Mouse (Mus musculus) right cerebral cortex, postnatal 14 days (tissue): ENCODE measurements around the gene Ticam1.

ENCODE experiments used
- DNase-seq: peaks from one replicate; pipeline ENCODE4 v3.0.0; 2022

Ticam1 gene

DNA sequence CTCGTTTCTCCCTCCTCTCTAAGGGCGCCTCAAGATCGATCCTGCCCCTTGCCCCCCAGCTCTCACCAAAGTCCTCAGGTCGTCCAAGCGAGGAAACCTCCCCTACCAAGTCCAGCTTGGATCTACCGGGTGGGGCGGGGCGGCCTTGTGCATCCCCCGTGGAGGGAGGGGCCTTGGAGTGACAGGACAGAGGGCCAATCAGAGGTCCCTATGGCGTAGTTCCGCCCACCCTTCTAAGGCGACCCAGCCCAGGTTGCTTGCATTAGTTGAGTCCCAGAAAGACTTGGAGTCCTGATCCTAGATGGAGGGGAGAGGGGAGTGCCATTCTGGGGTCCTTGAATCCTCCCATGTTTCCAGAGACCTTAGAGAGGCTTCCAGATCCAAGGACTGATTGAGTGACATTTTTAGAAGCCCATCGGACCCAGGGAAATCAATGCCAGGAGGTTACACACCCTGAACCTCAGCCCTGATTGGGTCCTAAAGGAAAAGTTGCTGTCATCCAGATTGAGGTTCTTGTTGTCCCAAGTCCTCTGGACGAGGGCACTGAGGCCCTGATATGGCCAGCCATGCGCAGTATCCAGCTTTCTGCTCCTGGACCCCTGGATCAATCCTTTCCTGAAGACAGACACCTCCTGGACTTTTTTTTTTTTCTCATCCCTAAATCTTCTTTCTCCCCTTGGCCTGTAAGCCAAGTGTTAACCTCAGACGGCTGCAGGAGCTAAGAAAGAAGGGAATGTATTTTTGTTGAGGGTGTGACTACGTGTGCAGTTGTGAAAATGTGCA is 14.0 kb upstream of the Ticam1 start:
- peak; percentile 70 for DNase-seq

DNA sequence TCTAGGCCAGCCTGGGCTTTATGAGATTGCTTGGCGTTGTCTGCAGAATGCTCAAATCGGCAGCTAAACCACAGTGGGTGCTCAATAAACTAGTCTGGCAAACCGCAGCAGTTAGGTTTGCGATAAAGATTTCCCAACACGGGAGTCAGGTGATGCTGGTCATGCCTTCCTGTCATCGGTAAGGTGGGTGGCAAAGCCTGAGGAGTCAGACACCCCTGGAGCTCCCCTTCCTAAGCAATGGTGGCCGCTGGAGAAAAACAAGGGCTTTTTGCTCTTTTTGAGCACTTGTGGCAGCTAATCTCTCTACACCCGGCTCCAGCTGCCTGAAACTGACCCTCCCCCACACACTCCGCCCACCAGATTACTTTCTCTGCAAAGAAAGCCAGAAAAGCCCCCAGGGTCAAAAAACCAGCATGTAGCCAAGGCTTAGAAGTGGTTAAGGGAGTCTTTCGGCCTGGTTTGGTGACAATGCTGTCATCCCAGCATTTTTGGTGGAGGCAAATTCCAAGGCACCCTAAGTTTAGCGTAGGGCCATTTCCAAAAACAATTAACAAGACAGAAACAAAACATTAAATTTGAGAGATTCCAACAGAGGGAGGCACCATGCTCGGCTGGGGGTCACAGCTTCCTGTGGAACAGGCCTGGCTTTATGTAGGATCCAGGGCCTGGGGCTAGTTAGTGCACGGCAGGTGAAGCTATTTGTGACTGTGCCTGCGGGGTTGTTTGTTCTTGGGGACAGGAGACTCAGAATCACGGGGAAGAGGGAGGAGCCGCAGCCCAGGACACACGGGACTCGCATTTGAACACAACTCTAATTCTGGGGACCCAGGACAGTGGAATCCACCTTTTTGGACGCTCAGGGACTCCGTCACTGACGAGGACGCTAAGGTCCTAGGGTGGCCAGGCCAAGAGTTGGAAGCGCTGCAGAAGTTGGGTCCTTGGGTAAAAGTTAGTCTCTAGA is 13.1 kb upstream of the Ticam1 start:
- no peak for DNase-seq

DNA sequence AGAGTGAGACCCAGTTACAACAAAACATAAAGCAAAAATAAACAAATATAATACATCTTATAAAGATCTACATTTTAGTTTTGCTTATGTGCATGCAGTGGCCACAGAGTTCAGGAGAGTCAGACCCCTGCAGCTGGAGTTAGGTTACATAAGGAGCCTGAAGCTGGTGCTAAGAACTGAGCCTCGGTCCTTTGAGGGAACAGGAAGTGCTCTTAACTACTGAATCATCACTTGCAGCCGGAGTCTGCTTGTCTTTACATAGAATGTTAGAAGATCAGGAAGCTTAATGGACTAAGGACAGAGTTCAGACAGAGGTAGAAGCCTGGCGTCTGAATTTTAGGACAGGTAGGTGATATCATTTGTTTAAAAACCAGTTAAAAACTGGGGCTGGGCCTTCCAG is 12.3 kb upstream of the Ticam1 start:
- no peak for DNase-seq

DNA sequence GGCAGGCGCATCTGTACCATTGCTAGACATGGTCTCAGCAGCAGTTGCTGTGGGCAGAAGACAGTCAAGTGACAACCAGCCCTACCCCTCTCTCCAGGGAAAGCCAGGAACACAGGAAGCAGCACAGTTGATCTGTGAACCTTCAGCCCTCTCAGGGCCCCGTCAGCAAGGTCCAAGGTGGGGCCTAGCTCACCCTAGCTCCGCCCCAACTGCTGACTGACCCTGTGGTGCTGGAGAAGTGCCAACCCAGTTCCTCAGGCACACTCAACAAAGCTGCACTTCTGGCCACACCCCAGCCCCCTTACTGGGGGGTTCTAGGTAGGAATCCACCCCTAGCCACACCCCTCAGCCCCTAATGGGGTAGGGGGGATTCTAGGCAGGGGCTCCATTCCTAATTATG is 11.2 kb upstream of the Ticam1 start:
- DNase-seq = no peak

- DNase-seq = no peak
Observed at GRCm38 (mm10) chr17:56285995-56286394, 9.4 kb upstream of the Ticam1 start.

- DNase-seq = peak; percentile 55
Observed at GRCm38 (mm10) chr17:56283316-56283715, 6.7 kb upstream of the Ticam1 start.

DNA sequence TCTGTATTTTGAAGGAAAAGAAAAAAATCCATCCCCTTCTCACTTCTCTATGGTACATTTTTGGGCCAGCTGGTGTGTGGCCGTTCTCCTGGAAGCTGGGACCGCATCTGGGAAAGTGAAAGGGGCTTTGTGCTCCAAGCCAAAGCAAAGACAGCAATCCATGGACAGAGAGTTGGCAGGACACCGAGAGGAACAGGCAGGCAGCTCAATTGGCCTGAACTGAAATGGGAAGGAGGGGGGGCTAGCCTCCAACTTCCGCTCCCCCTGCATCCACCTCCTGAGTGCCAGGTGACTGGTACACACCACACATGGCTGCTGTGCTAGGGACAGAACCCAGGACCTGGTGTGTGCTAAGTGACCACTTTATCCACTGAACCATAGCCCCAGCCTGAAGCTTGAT is 6.2 kb upstream of the Ticam1 start:
- no peak for DNase-seq

GRCm38 (mm10) chr17:56281193-56281592 is 4.6 kb upstream of the Ticam1 start:
- DNase-seq = no peak

GRCm38 (mm10) chr17:56279481-56280155 is 3.0 kb upstream of the Ticam1 start:
- no peak for DNase-seq

- no peak for DNase-seq
Observed at GRCm38 (mm10) chr17:56278340-56278739, 1.8 kb upstream of the Ticam1 start.

DNA sequence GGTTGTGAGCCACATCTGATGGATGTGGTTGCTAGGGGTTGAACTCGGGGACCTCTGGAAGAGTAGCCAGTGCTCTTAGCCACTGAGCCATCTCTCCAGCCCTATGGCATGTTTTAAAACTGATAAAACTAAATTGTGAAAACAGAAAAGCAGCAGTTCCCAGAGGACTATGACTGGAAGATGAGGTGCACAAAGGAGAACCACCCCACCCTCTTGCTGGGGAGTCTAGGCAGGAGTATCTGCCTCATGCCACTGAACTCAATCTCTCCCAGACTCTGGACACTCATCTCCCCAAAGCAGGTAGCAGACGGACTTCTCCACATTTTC is 944 bp upstream of the Ticam1 start:
- DNase-seq = no peak

DNA sequence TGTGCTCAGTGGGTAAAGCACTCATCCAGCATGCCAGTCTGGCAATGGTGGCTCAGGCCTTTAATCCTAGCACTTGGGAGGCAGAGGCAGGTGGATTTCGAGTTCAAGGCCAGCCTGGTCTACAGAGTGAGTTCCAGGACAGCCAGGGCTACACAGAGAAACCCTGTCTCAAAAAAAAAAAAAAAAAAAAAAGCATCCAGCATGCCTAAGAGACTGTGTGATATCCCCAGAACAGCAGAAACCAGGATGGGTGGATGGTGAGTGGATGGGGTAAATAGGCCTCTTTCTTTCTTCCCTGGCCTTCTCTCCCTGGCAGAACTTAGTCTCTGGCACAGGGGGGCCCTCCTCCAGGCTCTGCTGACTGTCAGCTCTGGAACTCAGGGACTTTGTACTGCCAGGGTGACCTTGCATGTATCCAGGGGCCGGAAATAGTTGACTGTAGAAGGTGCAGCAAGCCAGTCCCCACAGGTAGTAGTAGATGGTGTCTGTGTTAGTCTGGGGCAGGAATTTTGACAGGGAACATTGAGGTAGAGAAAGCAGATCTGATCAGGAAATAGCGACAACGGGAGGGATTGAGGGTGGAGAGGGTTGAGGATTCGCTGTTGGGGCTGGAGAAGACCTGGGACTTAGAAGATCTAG is 625 bp downstream of the Ticam1 start:
- no peak for DNase-seq

GRCm38 (mm10) chr17:56273986-56274385 is 2.6 kb downstream of the Ticam1 start:
- no peak for DNase-seq

DNA sequence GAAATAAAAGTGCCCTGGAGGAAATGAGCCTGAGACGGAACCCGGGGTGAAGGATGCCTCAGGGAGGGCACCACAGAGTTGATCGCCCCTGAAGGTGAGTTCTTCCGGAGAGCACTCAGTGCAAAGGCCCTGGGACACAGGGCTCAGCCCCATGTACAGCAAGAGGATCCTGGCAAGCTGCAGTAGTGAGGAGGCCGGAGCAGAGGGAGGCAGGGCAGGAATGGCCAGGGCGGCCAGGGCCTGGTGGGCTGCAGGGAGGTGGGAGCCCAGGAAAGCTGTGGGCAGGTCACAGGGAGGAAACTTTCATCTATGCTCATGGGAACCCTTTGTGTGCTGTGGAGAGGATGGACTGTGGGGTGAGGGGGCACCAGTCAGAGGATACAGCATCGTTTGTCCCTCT is 3.1 kb downstream of the Ticam1 start:
- DNase-seq = no peak

- no peak for DNase-seq
Observed at GRCm38 (mm10) chr17:56272644-56273043, 3.9 kb downstream of the Ticam1 start.

DNA sequence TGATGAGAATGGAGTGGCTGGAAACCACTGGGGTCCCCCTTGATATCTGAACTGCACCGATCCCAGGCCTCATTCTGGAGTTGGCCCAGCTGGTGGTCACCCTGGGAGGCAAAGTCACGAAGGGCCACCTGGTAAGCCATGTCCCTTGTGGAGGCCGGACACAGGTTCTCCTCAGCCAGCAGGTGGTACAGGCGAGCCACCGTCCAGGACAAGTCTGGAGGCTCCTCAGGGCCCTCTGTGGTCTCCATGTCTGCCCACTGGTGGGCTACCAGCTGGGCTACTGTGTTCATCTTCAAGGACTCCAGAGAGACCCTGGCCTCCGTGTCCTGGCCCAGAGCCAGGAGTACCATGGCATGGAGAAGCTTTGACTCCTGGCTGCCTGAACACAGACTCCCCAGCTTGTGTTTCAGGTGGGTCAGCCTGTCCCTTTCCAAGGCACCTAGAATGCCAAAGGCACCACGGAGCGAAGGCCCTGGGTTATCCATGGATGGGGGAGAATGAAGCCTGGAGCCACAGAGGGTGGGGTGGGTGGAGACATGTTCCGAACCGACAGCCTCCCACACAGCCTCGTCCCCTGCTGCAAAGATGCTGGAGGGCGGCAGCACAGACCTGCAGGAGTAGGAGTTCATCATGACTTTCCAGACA is 4.9 kb downstream of the Ticam1 start:
- DNase-seq = no peak

GRCm38 (mm10) chr17:56269741-56270140 is 6.8 kb downstream of the Ticam1 start:
- DNase-seq = no peak

DNA sequence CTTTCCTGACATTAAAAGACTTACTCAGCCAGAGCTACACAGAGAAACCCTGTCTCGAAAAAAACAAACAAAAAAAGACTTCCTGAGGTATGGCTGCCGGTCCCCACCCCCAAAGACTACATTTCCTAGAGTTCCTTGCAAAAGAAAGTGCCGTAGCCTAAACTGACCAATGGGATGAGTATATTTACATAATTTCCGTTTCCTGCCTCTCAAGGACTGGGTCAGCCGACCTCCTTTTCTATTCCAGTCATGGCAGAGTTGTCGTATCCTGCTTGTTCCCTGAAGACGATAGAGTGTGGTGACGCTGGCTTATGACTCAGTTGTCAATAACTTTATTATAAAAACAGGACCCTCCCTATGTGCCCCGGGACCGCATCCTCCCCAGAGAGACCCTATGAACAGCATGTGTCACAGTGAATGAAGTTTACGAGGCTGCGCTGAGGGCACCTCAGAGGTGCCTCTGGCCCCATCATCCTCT is 7.4 kb downstream of the Ticam1 start:
- no peak for DNase-seq

GRCm38 (mm10) chr17:56266271-56266670 is 10.3 kb downstream of the Ticam1 start:
- no peak for DNase-seq

- DNase-seq = no peak
Observed at GRCm38 (mm10) chr17:56265869-56266268, 10.7 kb downstream of the Ticam1 start.

DNA sequence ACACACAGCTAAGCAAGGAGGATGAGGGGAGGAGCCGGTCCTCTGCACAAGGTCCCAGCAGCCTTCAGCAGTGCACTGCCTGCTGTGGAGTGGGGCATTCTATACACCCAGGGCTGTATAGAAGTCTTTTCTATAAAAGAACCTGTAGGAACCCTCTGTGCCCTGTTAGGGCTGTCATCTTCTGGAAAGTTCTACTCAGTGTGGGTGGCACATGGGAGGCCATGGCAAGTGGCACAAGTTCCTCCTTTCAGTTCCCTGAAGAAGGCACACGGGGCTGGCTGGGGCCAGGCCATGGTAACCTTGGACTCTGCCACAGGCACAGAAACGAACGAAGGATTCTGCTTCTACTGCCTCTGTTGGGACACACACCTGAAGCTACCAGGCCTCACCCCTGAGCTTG is 11.6 kb downstream of the Ticam1 start:
- DNase-seq = no peak

- DNase-seq = peak; percentile 83
Observed at GRCm38 (mm10) chr17:56264020-56264419, 12.6 kb downstream of the Ticam1 start.
